Mouse (Mus musculus) T-helper 2 cell (primary cell): ENCODE data around the gene Samd4b.

Source experiments
- in situ Hi-C: fragments of 300-600 bp; cut with MboI, MseI; formaldehyde crosslinking; loops from one replicate; pipeline ENCODE4 v1.15.1; 2025; ENCODE audit warnings: high pct_unique_total_duplicates

Samd4b gene

GRCm38 (mm10) chr7:28378066-28378690, 219.8 kb downstream of the Samd4b start:
- in situ Hi-C loops, result no loop called here

DNA sequence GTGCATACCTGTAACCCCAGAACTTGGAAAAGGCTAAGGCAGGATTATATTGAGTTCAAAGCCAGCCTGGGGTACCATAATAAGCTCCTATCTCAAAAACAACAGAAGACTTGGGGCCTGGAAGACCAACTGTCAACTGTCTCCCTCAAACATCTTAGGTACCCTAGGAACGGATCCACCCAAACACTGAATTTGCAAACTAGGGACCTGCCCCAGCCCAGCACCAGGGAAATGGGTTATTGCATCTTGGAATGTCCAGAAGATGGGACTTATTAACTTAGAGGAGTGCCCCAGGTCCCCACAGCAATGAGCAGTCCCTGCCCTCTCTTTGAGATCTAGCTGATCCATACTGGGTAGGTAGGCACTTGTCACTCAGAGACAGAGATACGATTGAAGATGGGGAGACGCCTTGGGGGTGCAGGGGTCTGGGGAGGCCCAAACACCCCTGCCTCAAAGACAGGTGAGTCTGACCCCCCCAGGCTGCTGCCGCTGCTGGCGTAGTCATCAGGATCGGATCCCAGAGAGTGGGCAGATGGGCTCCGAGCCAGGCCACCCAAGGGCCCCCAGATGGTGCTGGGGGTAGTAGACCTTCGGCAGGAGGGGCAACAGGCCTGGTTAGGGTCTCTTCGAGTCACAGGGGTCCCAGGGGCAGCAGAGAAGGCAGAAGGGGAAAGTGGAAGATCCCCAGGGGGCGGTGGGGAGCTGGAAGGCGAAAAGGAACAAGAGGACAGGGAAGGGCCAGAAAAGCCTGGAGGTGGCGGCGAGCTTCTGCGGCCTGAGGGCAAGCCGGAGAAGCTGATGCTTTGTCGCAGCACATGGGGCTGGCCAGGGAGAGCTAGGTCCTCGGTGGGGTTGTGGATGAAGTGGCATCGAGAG, 220.5 kb downstream of the Samd4b start:
- in situ Hi-C loops, result no loop called here

- in situ Hi-C loops, result no loop called here
These were observed 221.8 kb downstream of the Samd4b start for GRCm38 (mm10) chr7:28376011-28376771.

GRCm38 (mm10) chr7:28375176-28375921, 222.6 kb downstream of the Samd4b start:
- in situ Hi-C loops, result no loop called here

GRCm38 (mm10) chr7:28374647-28375046, 223.3 kb downstream of the Samd4b start:
- in situ Hi-C loops, result no loop called here

DNA sequence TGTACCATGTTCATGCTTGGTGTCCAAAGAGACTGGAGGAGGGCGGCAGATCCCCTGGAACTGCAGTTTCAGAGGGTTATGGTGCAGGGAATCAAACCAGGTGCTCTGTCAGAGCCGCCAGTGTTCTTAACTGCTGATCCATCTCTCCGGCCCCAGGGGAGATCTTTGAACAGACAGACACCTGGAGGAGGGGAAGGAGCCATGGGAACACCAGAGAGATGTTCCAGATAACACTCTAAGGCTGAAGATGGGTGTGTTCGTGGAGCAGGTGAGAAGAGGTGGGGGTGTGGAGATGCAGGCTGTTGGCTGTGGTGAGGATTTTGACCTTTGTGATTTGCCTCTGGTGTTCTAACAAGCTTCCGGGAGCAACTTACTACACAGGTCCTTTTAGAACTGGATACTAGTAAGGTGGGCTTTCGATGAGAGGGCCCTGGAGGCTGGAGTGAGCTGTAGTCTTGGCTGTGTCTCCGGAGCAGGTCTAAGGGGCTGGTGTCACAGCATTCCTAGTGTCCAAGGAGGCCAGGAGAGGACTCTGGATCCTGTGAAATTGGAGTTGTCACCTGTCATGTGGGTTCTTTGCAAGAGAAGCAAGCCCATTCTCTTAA, 224.0 kb downstream of the Samd4b start:
- in situ Hi-C loops, result no loop called here

- in situ Hi-C loops, result no loop called here
These were observed 224.8 kb downstream of the Samd4b start for GRCm38 (mm10) chr7:28373131-28373581.

- in situ Hi-C loops, result no loop called here
These were observed 225.5 kb downstream of the Samd4b start, which contains the start of gene Plekhg2 for GRCm38 (mm10) chr7:28372251-28373108. TSS of gene Plekhg2 (minus strand) at chr7:28372599.

GRCm38 (mm10) chr7:28371514-28371989, 226.4 kb downstream of the Samd4b start:
- in situ Hi-C loops, result no loop called here

DNA sequence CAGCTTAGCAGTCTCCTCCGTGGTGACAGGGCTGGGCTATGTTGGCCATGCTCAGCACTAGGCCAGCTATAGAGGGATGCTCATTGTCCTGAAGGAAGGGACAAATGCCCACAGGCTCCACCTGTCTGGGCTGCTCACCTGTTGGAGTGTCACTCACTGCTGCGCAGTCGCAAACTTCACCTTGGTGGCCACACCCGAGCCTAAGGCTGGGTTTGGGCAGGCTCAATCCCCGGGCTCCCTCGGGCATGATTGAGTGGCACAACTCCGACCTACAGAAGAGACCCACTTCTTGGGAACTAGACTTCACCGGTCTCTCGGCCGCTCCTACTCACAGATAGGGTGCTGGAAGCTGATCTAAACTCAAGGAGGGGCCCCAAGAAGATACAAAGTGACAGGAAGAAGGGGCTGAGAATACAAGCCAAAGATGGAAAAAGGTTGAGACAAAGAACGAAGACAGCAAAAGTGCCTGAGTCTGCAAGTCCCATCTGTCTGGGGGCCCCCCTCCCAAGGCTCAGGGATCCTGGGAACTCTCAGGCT, 226.9 kb downstream of the Samd4b start:
- in situ Hi-C loops, result no loop called here

GRCm38 (mm10) chr7:28370051-28370450, 227.9 kb downstream of the Samd4b start:
- in situ Hi-C loops, result no loop called here

- in situ Hi-C loops, result no loop called here
These were observed 229.5 kb downstream of the Samd4b start for GRCm38 (mm10) chr7:28368276-28368920.

GRCm38 (mm10) chr7:28367663-28368275, 230.2 kb downstream of the Samd4b start:
- in situ Hi-C loops, result no loop called here

GRCm38 (mm10) chr7:28362441-28363060, 235.4 kb downstream of the Samd4b start:
- in situ Hi-C loops, result no loop called here

- in situ Hi-C loops, result no loop called here
These were observed 236.2 kb downstream of the Samd4b start for GRCm38 (mm10) chr7:28361647-28362341.

DNA sequence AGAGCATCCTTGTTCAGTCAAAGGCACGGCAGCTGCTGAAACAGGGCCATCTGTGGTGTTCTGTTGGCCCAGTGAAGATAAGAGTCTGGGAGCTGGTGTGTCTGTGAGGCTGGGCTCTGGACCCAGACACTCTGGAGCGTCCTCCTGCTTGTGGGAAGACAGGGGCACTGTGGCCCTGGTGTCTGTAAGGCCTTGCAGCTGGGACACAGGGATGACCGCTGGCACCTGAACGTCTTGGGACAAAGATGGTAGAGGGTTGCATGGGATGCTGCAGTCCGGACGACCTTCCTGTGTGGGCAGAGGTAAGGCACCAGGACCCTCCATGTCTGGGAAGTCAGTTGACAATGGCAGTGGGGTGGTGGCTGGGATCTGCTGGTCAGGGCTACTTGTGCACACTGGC, 237.7 kb downstream of the Samd4b start:
- in situ Hi-C loops, result no loop called here

- in situ Hi-C loops, result no loop called here
These were observed 238.1 kb downstream of the Samd4b start for GRCm38 (mm10) chr7:28359854-28360253.

GRCm38 (mm10) chr7:28358431-28358830, 239.5 kb downstream of the Samd4b start:
- in situ Hi-C loops, result no loop called here
